ENCODE assay signal across 8 mouse cellular contexts in genomic region chr6:145998314-145999007, GRCm38 (mm10).
A peak's percentile ranks its signal among the peaks of the same experiment; 100 is the strongest.
DNase-seq lines count a peak whose midpoint lies in the region; ATAC-seq lines count a peak whose summit lies in the region.

No protein-coding gene starts in this region.

- 23% methylated on average over 13 of the region's 13 CpGs for WGBS in midbrain, embryonic 15.5 days

- ATAC-seq in midbrain, embryonic 15.5 days (replicated peaks): 0 out of 2 replicates have a peak, but pooled peaks have one; percentile 30

- H3K36me3 ChIP-seq in midbrain, embryonic 15.5 days (replicated peaks): no peaks in the 10 kb centered on the region

- H3K27me3 ChIP-seq in midbrain, embryonic 15.5 days (replicated peaks): no peaks in the 10 kb centered on the region

- peak; percentile 85 for DNase-seq in adipocyte (ENCODE audit: low spot score)
- DNase-seq in cerebellum, postnatal 14 days: peak; percentile 21 to 37
- peak; percentile 89 for DNase-seq in gastrocnemius, postnatal 25 days
- peak; percentile 28 for DNase-seq in hindlimb bud, embryonic 11.5 days (ENCODE audit: extremely low spot score, low read depth, low spot score)
- DNase-seq in left cerebral cortex, postnatal 25 days (ENCODE audit: low spot score in 2 of 2): peak; percentile 76 to 91
- peak; percentile 25 for DNase-seq in urinary bladder, postnatal 10 days (ENCODE audit: low spot score)
- no peak for DNase-seq in c-Kit-positive CD71-positive TER-119-positive erythroid progenitor cells, embryonic 14.5 days (ENCODE audit: low spot score)

- H3K9me3 ChIP-seq in midbrain, embryonic 15.5 days: no peaks in the 10 kb centered on the region

- no peak overlapping the region for H3K9ac ChIP-seq in midbrain, embryonic 15.5 days

- H3K27ac ChIP-seq in midbrain, embryonic 15.5 days: no peak overlapping the region

- intact Hi-C loops in left cerebral cortex, postnatal 25 days (cut with DNase I): no loop called here

- no peak overlapping the region for H3K4me3 ChIP-seq in midbrain, embryonic 15.5 days

- 0 out of 2 replicates have a peak, but pooled peaks cover 5% of the 10 kb centered on the region for H3K4me1 ChIP-seq in midbrain, embryonic 15.5 days

- H3K4me2 ChIP-seq in midbrain, embryonic 15.5 days: no peak overlapping the region
